Mouse (Mus musculus) cerebellum, adult 8-10 months (tissue): ENCODE measurements around the gene Fam83g.
"Not testable (repeated sequence)": the region's sequence is repeated elsewhere in the genome, so short reads cannot be mapped to it uniquely, and the experiment has no call there.

Experiments used
- DNase-seq: peaks from one replicate; pipeline ENCODE4 v3.0.0; 2022

Gene Fam83g

GRCm38 (mm10) chr11:61683907-61684731 lies at the start of gene Fam83g:
Gene Fam83g, plus strand, starts transcription at chr11:61684091.
- DNase-seq, result no peak

- DNase-seq, result not testable (repeated sequence)
Measured at GRCm38 (mm10) chr11:61636309-61636708, 47.6 kb upstream of the Fam83g start.

GRCm38 (mm10) chr11:61637413-61637812 lies 46.5 kb upstream of the Fam83g start:
- DNase-seq, result no peak

GRCm38 (mm10) chr11:61637856-61638255 lies 46.0 kb upstream of the Fam83g start:
- no peak for DNase-seq

- no peak for DNase-seq
Measured at GRCm38 (mm10) chr11:61638764-61639536, 44.9 kb upstream of the Fam83g start.

- no peak for DNase-seq
Measured at GRCm38 (mm10) chr11:61639601-61640177, 44.2 kb upstream of the Fam83g start.

- not testable (repeated sequence) for DNase-seq
Measured at GRCm38 (mm10) chr11:61640585-61640984, 43.3 kb upstream of the Fam83g start.

GRCm38 (mm10) chr11:61642106-61642505 lies 41.8 kb upstream of the Fam83g start:
- no peak for DNase-seq

GRCm38 (mm10) chr11:61643184-61643961 lies 40.5 kb upstream of the Fam83g start:
- DNase-seq, result no peak

- no peak for DNase-seq
Measured at GRCm38 (mm10) chr11:61644576-61645326, 39.1 kb upstream of the Fam83g start.

GRCm38 (mm10) chr11:61645357-61645857 lies 38.5 kb upstream of the Fam83g start:
- no peak for DNase-seq

- DNase-seq, result no peak
Measured at GRCm38 (mm10) chr11:61646499-61647039, 37.3 kb upstream of the Fam83g start.

- DNase-seq, result no peak
Measured at GRCm38 (mm10) chr11:61647110-61647910, 36.6 kb upstream of the Fam83g start.

- no peak for DNase-seq
Measured at GRCm38 (mm10) chr11:61647956-61648748, 35.7 kb upstream of the Fam83g start.

- DNase-seq, result no peak
Measured at GRCm38 (mm10) chr11:61648749-61649115, 35.2 kb upstream of the Fam83g start.

GRCm38 (mm10) chr11:61649163-61649580 lies 34.7 kb upstream of the Fam83g start:
- DNase-seq, result no peak

- DNase-seq, result no peak
Measured at GRCm38 (mm10) chr11:61649626-61650025, 34.3 kb upstream of the Fam83g start.

GRCm38 (mm10) chr11:61650470-61651265 lies 33.2 kb upstream of the Fam83g start:
- no peak for DNase-seq

- DNase-seq, result no peak
Measured at GRCm38 (mm10) chr11:61652216-61652615, 31.7 kb upstream of the Fam83g start.
